Mouse (Mus musculus): ENCODE data around the gene 1600014C23Rik. TPM values are rescaled to one million over a fixed set of nuclear protein-coding genes. Genes with fewer than 3 reads are reported as not detected.

1600014C23Rik gene
- total RNA-seq, 1 experiment = not detected

DNA sequence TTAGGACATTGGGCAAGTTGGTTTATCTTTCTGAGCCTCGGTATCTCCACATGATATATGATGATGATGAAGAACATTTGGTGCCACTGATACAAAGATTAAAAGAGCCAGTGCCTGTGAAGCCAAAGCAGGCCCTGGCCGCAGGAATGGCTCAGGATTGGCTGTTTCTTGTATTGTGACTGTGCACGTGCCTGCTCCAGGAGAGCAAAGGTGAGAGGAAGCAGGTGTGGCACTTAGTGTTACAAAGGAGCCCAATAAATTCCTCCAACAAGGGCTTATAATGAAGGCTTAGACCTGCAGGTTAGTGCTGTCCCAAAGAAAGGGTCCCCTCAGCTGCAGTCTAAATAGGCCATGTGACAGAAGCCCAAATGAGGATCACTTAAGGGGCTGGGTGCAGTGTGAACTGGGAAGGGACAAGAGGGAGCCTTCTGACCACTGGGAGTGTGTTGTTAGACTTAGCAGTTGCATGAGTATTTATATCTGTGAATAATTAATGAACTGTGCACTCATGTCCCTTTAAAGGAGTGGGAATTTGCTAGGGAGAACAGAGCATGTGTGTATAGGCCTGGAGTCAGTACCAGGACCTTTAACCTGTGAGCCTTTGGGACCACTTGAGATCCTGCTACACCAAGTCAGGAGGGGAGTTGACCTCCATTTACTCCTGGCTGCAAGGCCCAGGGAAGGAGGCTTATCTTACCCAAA, 34.5 kb downstream of the 1600014C23Rik start:
- no peak overlapping the region for H3K4me3 ChIP-seq (ENCODE audit: insufficient read depth in 1 of 2, low read depth in 1 of 2, low read length in 2 of 2, poor library complexity in 1 of 2, severe bottlenecking in 1 of 2)
- H3K36me3 ChIP-seq (ENCODE audit: control insufficient read depth, insufficient read depth, low read length, poor library complexity, severe bottlenecking) = peaks cover 5% of the 10 kb centered on the region; the same call in 1 of the 2 replicates
- H3K27ac ChIP-seq (ENCODE audit: insufficient read depth, low read depth, low read length, poor library complexity, severe bottlenecking) = no peak overlapping the region
- in situ Hi-C loops (cut with MboI; ENCODE audit: low sequenced_read_pairs in 2 of 2, unreplicated experiment in 2 of 2) = no loop called here
- H3K9ac ChIP-seq (ENCODE audit: insufficient read depth, low read depth, low read length, poor library complexity, severe bottlenecking) = no peak overlapping the region
- no peak for DNase-seq (ENCODE audit: low read depth, low spot score)
- H3K9me3 ChIP-seq (ENCODE audit: control insufficient read depth, insufficient read depth, low read depth, low read length) = no peaks in the 10 kb centered on the region
- TF ChIP-seq HCFC1 (IDR thresholded peaks at IDR 0.05; ENCODE audit: borderline replicate concordance, insufficient read depth, low read length) (no peak), ZC3H11A (IDR thresholded peaks at IDR 0.05; ENCODE audit: borderline replicate concordance, low read depth, low read length) (no peak), MAFK (IDR thresholded peaks at IDR 0.05; ENCODE audit: insufficient read depth, low read depth, low read length) (no peak), CHD2 (IDR thresholded peaks at IDR 0.05; ENCODE audit: low read depth, low read length) (no peak), ZNF384 (IDR thresholded peaks at IDR 0.05; ENCODE audit: low read depth, low read length) (no peak)
- H3K4me1 ChIP-seq (ENCODE audit: control insufficient read depth in 2 of 2, insufficient read depth in 2 of 2, low read length in 2 of 2, poor library complexity in 1 of 2) = peaks cover 9 to 28% of the 10 kb centered on the region in 2 experiments; a peak in 3 of 4 replicates

DNA sequence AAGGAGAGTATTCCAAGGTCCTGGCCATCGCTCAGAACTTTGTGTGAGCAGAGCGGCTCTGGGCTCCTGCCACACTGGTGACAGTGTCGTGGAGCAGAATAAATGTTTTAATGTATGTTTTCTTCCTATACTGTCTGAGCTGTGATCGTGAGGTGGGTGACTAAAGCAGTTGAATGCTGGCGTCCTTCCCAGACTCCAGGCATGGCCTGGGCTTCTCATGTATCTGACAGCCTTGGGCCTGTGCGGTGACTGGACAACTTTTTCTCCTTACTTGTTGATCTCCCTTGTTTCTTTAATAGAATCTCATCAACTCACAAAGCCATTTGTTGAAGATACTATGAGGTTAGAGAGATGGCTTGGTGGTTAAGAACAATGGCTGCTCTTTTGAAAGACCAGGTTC, 35.3 kb downstream of the 1600014C23Rik start:
- Histone ChIP-seq H3K9ac (ENCODE audit: insufficient read depth, low read depth, low read length, poor library complexity, severe bottlenecking) (no peak overlapping the region), H3K36me3 (ENCODE audit: control insufficient read depth, insufficient read depth, low read length, poor library complexity, severe bottlenecking) (peaks cover 5% of the 10 kb centered on the region; the same call in 1 of the 2 replicates), H3K4me3 (ENCODE audit: insufficient read depth in 1 of 2, low read depth in 1 of 2, low read length in 2 of 2, poor library complexity in 1 of 2, severe bottlenecking in 1 of 2) (no peak overlapping the region), H3K27ac (ENCODE audit: insufficient read depth, low read depth, low read length, poor library complexity, severe bottlenecking) (no peak overlapping the region), H3K4me1 (ENCODE audit: control insufficient read depth in 2 of 2, insufficient read depth in 2 of 2, low read length in 2 of 2, poor library complexity in 1 of 2) (peaks cover 9 to 28% of the 10 kb centered on the region in 2 experiments; a peak in 3 of 4 replicates), H3K9me3 (ENCODE audit: control insufficient read depth, insufficient read depth, low read depth, low read length) (no peaks in the 10 kb centered on the region)
- TF ChIP-seq ZC3H11A (IDR thresholded peaks at IDR 0.05; ENCODE audit: borderline replicate concordance, low read depth, low read length) (no peak), HCFC1 (IDR thresholded peaks at IDR 0.05; ENCODE audit: borderline replicate concordance, insufficient read depth, low read length) (no peak), CHD2 (IDR thresholded peaks at IDR 0.05; ENCODE audit: low read depth, low read length) (no peak), ZNF384 (IDR thresholded peaks at IDR 0.05; ENCODE audit: low read depth, low read length) (no peak), MAFK (IDR thresholded peaks at IDR 0.05; ENCODE audit: insufficient read depth, low read depth, low read length) (no peak)
- DNase-seq (ENCODE audit: low read depth, low spot score) = no peak
- in situ Hi-C loops (cut with MboI; ENCODE audit: low sequenced_read_pairs in 2 of 2, unreplicated experiment in 2 of 2) = no loop called here

DNA sequence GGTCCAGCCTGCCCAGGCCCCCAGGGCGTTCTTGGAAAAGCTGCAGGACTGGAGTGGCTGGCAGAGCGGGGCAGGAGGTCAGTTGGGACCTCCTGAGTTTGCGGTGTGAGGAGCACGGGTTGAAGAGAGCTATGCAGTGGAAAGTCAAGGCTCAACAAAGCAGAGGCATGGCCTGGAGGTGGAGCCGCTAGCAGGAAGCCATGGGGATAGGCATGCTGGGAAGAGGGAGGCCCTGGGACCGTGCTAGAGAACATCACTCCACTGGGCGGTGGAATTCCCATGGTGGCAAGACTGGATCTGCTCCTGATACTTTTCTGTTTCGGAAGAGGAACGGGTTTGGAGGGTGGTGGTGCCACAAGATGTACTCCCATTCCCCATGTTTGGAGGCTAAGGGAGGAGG, 36.7 kb downstream of the 1600014C23Rik start:
- H3K4me1 ChIP-seq (ENCODE audit: control insufficient read depth in 2 of 2, insufficient read depth in 2 of 2, low read length in 2 of 2, poor library complexity in 1 of 2) = peaks cover 9 to 25% of the 10 kb centered on the region in 2 experiments; a peak in 3 of 4 replicates
- H3K9me3 ChIP-seq (ENCODE audit: control insufficient read depth, insufficient read depth, low read depth, low read length) = no peaks in the 10 kb centered on the region
- H3K27ac ChIP-seq (ENCODE audit: insufficient read depth, low read depth, low read length, poor library complexity, severe bottlenecking) = peak overlapping the region; percentile 48
- in situ Hi-C loops (cut with MboI; ENCODE audit: low sequenced_read_pairs in 2 of 2, unreplicated experiment in 2 of 2) = no loop called here
- TF ChIP-seq CHD2 (IDR thresholded peaks at IDR 0.05; ENCODE audit: low read depth, low read length) (no peak), MAFK (IDR thresholded peaks at IDR 0.05; ENCODE audit: insufficient read depth, low read depth, low read length) (no peak)
- peak overlapping the region; percentile 53 to 63; a peak in 3 of 4 replicates for H3K4me3 ChIP-seq (ENCODE audit: insufficient read depth in 1 of 2, low read depth in 1 of 2, low read length in 2 of 2, poor library complexity in 1 of 2, severe bottlenecking in 1 of 2)
- DNase-seq (ENCODE audit: low read depth, low spot score) = no peak
- peaks cover 5% of the 10 kb centered on the region; the same call in 1 of the 2 replicates for H3K36me3 ChIP-seq (ENCODE audit: control insufficient read depth, insufficient read depth, low read length, poor library complexity, severe bottlenecking)
- peak overlapping the region; percentile 72; the same call in 1 of the 2 replicates for H3K9ac ChIP-seq (ENCODE audit: insufficient read depth, low read depth, low read length, poor library complexity, severe bottlenecking)

DNA sequence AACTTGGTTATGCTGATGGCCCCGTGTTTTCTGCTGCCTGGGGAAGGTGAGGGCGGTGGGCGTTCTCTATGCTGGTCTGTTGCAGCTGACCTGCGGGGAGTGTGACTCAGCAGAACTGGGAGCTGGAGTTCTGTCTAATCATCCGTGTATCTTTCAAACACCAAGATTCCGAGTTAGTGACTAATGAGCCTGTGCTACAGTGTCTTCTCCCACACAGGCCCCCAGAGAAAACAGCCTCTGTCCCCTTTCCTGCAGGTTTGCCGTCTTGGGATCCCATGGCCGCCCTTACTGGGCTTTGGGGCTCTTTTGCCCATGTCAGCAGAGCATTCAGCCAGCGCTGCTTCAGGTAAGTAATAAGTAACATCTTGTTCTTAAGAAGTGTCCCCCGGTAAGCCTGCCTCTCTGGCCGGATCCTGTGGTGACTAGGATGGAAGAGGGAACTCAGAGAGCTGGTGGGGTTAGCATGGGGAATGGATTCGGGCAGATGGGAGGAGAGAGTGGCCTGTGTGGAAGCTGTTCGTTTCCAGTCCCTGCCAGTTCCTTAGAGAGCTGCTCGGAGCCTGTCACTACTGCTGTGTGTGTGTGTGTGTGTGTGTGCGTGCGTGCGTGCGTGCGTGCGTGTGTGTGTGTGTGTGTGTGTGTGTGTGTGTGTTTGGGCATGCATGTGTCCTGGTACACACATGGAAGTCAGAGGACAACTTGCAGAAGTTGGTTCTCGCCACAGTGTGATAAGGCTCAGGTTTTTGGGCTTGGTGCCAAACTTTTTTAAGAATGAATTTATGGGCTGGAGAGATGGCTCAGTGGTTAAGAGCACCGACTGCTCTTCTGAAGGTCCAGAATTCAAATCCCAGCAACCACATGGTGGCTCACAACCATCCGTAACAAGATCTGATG, 38.2 kb downstream of the 1600014C23Rik start:
- peak overlapping the region; percentile 34 to 39 for H3K4me3 ChIP-seq (ENCODE audit: insufficient read depth in 1 of 2, low read depth in 1 of 2, low read length in 2 of 2, poor library complexity in 1 of 2, severe bottlenecking in 1 of 2)

More for the DNA sequence above, 38.2 kb downstream of the 1600014C23Rik start:
- Histone ChIP-seq H3K27ac (ENCODE audit: insufficient read depth, low read depth, low read length, poor library complexity, severe bottlenecking) (peak overlapping the region; percentile 69), H3K4me1 (ENCODE audit: control insufficient read depth in 2 of 2, insufficient read depth in 2 of 2, low read length in 2 of 2, poor library complexity in 1 of 2) (peaks cover 9 to 22% of the 10 kb centered on the region in 2 experiments; a peak in 3 of 4 replicates), H3K36me3 (ENCODE audit: control insufficient read depth, insufficient read depth, low read length, poor library complexity, severe bottlenecking) (peaks cover 5% of the 10 kb centered on the region; the same call in 1 of the 2 replicates), H3K9ac (ENCODE audit: insufficient read depth, low read depth, low read length, poor library complexity, severe bottlenecking) (peak overlapping the region; percentile 67), H3K9me3 (ENCODE audit: control insufficient read depth, insufficient read depth, low read depth, low read length) (no peaks in the 10 kb centered on the region)
- TF ChIP-seq ZC3H11A (IDR thresholded peaks at IDR 0.05; ENCODE audit: borderline replicate concordance, low read depth, low read length) (no peak), MAFK (IDR thresholded peaks at IDR 0.05; ENCODE audit: insufficient read depth, low read depth, low read length) (peak; percentile 93), HCFC1 (IDR thresholded peaks at IDR 0.05; ENCODE audit: borderline replicate concordance, insufficient read depth, low read length) (no peak)
- DNase-seq (ENCODE audit: low read depth, low spot score) = no peak
- in situ Hi-C loops (cut with MboI; ENCODE audit: low sequenced_read_pairs in 2 of 2, unreplicated experiment in 2 of 2) = no loop called here
